Mouse (Mus musculus) 3134 (cell line): ENCODE results near the gene Cldn7.

Experiments
- DNase-seq: peaks from one replicate; pipeline ENCODE4 v3.0.0-alpha.2; 2011; ENCODE audit warnings: low spot score; ENCODE audit not compliant: insufficient read length; ENCODE audit errors: extremely low read depth

Gene Cldn7

GRCm38 (mm10) chr11:69983377-69983776 is 18.8 kb downstream of the Cldn7 start:
- no peak for DNase-seq

- DNase-seq, result no peak
Measured at GRCm38 (mm10) chr11:69984431-69984830, 19.9 kb downstream of the Cldn7 start.

- no peak for DNase-seq
Measured at GRCm38 (mm10) chr11:69989949-69990348, 25.4 kb downstream of the Cldn7 start.

GRCm38 (mm10) chr11:69990850-69991691 is 26.5 kb downstream of the Cldn7 start, which contains the start of gene Gabarap:
Gene Gabarap, plus strand, starts transcription at chr11:69991143.
- DNase-seq, result peak; percentile 94

DNA sequence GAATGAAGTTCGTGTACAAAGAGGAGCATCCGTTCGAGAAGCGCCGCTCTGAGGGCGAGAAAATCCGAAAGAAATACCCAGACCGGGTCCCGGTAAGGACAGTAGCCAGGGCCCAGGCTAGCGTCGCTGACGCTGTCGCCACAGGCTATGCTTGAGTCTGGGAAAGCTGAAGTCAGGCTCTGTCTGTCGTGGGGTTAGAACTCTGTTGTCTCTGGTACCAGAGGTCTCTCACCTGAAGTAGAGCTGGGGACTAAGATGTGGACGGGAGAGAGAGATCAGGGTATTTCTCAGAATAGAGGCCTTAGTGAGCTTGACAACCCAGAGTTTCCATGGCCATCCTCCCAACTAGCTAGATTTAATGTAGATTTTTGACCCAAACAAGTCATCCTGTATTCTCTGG is 27.1 kb downstream of the Cldn7 start:
- no peak for DNase-seq

DNA sequence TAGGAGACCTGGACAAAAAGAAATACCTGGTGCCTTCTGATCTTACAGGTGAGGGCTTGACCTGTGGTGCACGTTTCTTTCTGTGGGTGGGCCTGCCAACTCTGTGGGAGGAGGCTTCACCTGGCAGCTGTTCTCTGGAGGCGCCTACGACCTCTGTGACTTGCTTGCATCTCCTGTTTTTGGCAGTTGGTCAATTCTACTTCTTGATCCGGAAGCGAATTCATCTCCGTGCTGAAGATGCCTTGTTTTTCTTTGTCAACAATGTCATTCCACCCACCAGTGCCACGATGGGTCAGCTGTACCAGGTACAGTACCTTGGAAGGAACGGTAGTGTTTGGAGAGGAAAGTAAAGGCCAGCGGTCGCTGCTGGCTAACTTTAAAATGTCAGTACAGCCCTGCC is 27.8 kb downstream of the Cldn7 start:
- DNase-seq, result no peak

DNA sequence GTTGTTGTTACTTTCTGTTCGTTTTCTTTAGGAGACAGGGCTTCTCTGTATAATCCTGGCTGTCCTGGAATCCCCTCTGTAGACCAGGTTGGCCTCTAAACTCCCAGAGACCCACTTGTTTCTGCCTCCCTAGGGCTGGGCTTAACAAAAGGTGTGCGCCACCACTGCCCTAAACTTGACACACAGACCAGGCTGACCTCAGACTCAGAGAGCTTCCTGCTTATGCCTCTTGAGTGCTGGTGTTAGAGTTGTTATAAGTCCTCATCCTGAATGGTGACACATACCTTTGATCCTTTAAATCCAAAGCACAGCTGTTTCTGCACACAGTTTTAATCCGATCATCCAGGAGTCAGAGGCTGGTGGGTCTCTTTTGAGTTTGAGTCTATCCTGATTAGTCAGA is 28.4 kb downstream of the Cldn7 start:
- DNase-seq, result no peak

GRCm38 (mm10) chr11:69994401-69995090 is 30.0 kb downstream of the Cldn7 start:
- DNase-seq, result no peak

- DNase-seq, result peak; percentile 98
Measured at GRCm38 (mm10) chr11:69995391-69995960, 30.9 kb downstream of the Cldn7 start, which contains the start of gene Phf23. Gene Phf23, plus strand, starts transcription at chr11:69995777.

- DNase-seq, result peak; percentile 73
Measured at GRCm38 (mm10) chr11:69996161-69997061, 31.8 kb downstream of the Cldn7 start.

DNA sequence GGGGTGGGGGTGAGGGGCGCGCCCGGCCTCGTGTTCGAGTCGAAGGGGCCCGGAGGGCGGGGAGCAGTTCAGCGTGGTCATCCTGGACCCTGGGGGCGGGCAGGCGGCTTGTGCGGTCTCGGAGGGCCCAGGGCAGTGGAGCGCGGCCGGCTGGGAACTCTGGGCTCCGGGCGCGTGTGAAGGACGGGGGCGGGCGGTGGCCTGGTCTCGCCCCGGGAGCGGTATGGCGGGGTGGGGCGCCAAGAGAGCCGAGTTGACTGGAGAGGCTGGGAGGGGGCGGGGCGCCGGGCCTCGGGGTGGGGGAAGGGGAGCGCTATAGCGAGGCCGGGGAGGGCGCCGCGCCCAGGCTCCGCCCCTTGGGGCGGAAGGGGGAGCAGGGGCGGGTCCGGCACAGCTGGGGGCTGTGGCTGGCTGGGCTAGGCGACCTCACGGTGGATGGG is 32.5 kb downstream of the Cldn7 start:
- peak; percentile 84 for DNase-seq

GRCm38 (mm10) chr11:69998567-69999491 is 34.2 kb downstream of the Cldn7 start:
- no peak for DNase-seq

- no peak for DNase-seq
Measured at GRCm38 (mm10) chr11:69999666-70000065, 35.1 kb downstream of the Cldn7 start.

DNA sequence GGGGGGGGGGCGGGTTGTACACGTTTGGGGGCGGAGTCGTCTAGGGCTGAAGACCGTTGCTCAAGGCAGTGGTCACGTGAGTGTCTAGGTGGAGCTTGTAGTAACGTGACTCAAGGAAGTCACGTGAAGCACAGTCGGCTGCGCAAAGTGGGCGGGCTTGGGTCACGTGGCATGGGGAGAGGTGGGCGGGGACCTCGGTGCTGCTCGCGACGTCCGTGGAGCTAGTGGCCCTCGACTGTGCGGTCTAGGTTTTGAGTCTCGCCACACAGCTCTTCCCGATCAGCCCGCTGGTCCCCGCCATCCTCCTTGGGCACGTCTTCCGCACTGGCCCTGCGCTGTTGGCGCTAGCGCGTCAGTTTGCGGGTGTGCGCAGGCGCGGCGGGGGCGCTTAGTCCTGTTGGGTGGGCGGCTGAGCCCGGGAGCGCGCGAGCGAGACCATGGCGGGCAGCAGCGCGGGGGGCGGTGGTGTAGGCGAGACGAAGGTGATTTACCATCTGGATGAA is 35.9 kb downstream of the Cldn7 start, which contains the start of gene Dvl2:
Gene Dvl2, plus strand, starts transcription at position 200 of the 503 bp plus-strand sequence.
- DNase-seq, result peak; percentile 100

DNA sequence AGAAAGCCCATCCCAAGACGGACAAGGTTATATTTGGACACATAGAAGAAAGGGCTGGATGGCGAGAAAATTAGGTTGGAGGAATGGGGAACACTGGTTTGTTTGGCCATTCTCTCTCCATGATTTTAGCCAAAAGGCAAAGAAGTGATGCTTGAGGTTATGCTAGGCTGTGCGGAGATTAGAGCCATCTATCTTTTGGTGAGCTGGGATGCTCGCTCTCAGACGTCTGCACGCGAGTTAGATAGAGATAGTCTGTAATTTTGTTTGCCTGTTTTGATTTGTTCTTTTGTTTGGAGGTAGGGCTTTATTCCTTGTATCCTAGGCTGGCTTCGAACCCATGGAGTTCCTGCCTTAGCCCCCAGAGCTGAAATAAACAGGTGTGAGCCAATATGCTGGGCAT is 36.6 kb downstream of the Cldn7 start:
- no peak for DNase-seq

GRCm38 (mm10) chr11:70001865-70002264 is 37.3 kb downstream of the Cldn7 start:
- DNase-seq, result peak; percentile 52

GRCm38 (mm10) chr11:70002471-70002870 is 37.9 kb downstream of the Cldn7 start:
- DNase-seq, result no peak

DNA sequence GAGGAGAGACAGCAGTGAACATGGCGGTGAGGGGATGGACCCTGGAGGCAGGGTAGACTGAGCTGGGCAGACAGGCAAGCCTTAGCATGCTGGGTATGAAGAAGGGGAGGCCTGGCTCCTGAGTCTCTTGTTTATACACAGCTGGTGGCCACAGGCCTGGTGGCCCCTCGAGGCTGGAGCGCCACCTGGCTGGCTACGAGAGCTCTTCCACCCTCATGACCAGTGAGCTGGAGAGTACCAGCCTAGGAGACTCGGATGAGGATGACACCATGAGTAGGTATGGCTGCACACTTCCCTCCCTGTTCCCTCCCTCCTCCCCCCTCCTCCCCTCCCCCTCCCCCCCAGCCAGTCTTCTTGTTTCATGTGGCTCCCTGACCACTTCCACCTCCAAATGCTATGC is 40.9 kb downstream of the Cldn7 start:
- DNase-seq, result no peak

- DNase-seq, result no peak
Measured at GRCm38 (mm10) chr11:70010033-70010432, 45.5 kb downstream of the Cldn7 start.
